Mouse (Mus musculus) erythroid progenitor cell, adult 5-6 weeks (primary cell): Measurements from ENCODE around the gene Cox6a1. TPM values are rescaled to one million over a fixed set of nuclear protein-coding genes. Genes with fewer than 3 reads are reported as not detected.
"Not testable (repeated sequence)": the region's sequence is repeated elsewhere in the genome, so short reads cannot be mapped to it uniquely, and the experiment has no call there.

Experiments used
- ATAC-seq: replicated peaks from 2 replicates; pipeline ENCODE4 v1.8.0; 2016; ENCODE audit warnings: moderate number of reproducible peaks, mild to moderate bottlenecking, moderate TSS enrichment, inconsistent platforms; ENCODE audit not compliant: poor library complexity, low FRiP score, severe bottlenecking
- total RNA-seq, 2 experiments: library from RNA; stranded (forward) in 1 of 2; stranded (reverse) in 1 of 2; fragments of 150-400 nt in 1 of 2; fragments of 186-747, 209-891 nt in 1 of 2; gene quantifications; 2 replicates each; pipeline versions ENCODE4 v1.2.3 to v1.2.4; 2015 to 2017; ENCODE audit warnings: low replicate concordance in 2 of 2

Gene Cox6a1
- 265 and 340 TPM in 2 replicates for total RNA-seq (2015; ENCODE audit: low replicate concordance)
- total RNA-seq (2017; ENCODE audit: low replicate concordance): 55.4 and 95.0 TPM in 2 replicates

- peak; percentile 91 for ATAC-seq
These were observed at the start of gene Cox6a1 for GRCm38 (mm10) chr5:115348546-115349224. Gene Cox6a1 (minus strand): TSS chr5:115348981.

GRCm38 (mm10) chr5:115397839-115398780, 49.3 kb upstream of the Cox6a1 start:
- ATAC-seq: no peak

- ATAC-seq: no peak
These were observed 47.9 kb upstream of the Cox6a1 start for GRCm38 (mm10) chr5:115396654-115397053.

- no peak for ATAC-seq
These were observed 46.1 kb upstream of the Cox6a1 start for GRCm38 (mm10) chr5:115394836-115395235.

GRCm38 (mm10) chr5:115394223-115394622, 45.4 kb upstream of the Cox6a1 start:
- ATAC-seq: no peak

GRCm38 (mm10) chr5:115392969-115393368, 44.2 kb upstream of the Cox6a1 start:
- no peak for ATAC-seq

GRCm38 (mm10) chr5:115391935-115392334, 43.2 kb upstream of the Cox6a1 start:
- no peak for ATAC-seq

- not testable (repeated sequence) for ATAC-seq
These were observed 30.1 kb upstream of the Cox6a1 start for GRCm38 (mm10) chr5:115378882-115379281.

- no peak; the same call in 1 of the 2 replicates for ATAC-seq
These were observed 26.7 kb upstream of the Cox6a1 start for GRCm38 (mm10) chr5:115375436-115375835.

- no peak for ATAC-seq
These were observed 25.5 kb upstream of the Cox6a1 start for GRCm38 (mm10) chr5:115374204-115374820.

GRCm38 (mm10) chr5:115373441-115374203, 24.8 kb upstream of the Cox6a1 start:
- ATAC-seq: no peak

- ATAC-seq: no peak
These were observed 23.0 kb upstream of the Cox6a1 start for GRCm38 (mm10) chr5:115371736-115372135.

GRCm38 (mm10) chr5:115364782-115365181, 16.0 kb upstream of the Cox6a1 start:
- no peak for ATAC-seq

GRCm38 (mm10) chr5:115362819-115363714, 14.3 kb upstream of the Cox6a1 start:
- no peak for ATAC-seq

GRCm38 (mm10) chr5:115362216-115362615, 13.4 kb upstream of the Cox6a1 start:
- no peak for ATAC-seq

GRCm38 (mm10) chr5:115359851-115360372, 11.1 kb upstream of the Cox6a1 start:
- no peak for ATAC-seq

- no peak for ATAC-seq
These were observed 10.7 kb upstream of the Cox6a1 start for GRCm38 (mm10) chr5:115359438-115359837.

GRCm38 (mm10) chr5:115358872-115359271, 10.1 kb upstream of the Cox6a1 start:
- ATAC-seq: peak; percentile 89
